Mouse (Mus musculus) MEL (cell line): Measurements from ENCODE around the gene Prr5. TPM values are rescaled to one million over a fixed set of nuclear protein-coding genes. Genes with fewer than 3 reads are reported as not detected.

ENCODE experiments used
- DNase-seq: peaks from one replicate; pipeline ENCODE4 v3.0.0; 2011; ENCODE audit warnings: low read depth, low spot score
- H3K27ac ChIP-seq: 2 replicates; pipeline ENCODE4 v1.5.1; 2012; ENCODE audit warnings: low read depth, mild to moderate bottlenecking, control low read depth, low read length, moderate library complexity; ENCODE audit not compliant: control insufficient read depth
- H3K27me3 ChIP-seq, 2 experiments: fragments of 150-350 bp in 1 of 2; sonication (generic) in 1 of 2; 2 replicates each; pipeline ENCODE4 v1.6.1; 2012; ENCODE audit warnings: low read length in 2 of 2, mild to moderate bottlenecking in 2 of 2, improper control_type of control experiment in 1 of 2, moderate library complexity in 1 of 2; ENCODE audit not compliant: insufficient read depth in 2 of 2, control insufficient read depth in 1 of 2
- H3K36me3 ChIP-seq, 2 experiments: 2 replicates each; pipeline ENCODE4 v1.6.1; 2012 to 2014; ENCODE audit warnings: low read length in 2 of 2, improper control_type of control experiment in 1 of 2, inconsistent platforms in 1 of 2, mild to moderate bottlenecking in 1 of 2; ENCODE audit not compliant: insufficient read depth in 2 of 2, control insufficient read depth in 1 of 2
- H3K4me1 ChIP-seq, 2 experiments: fragments of 150-350 bp in 1 of 2; sonication (generic) in 1 of 2; 2 replicates each; pipeline ENCODE4 v1.6.1; 2012; ENCODE audit warnings: low read length in 2 of 2, improper control_type of control experiment in 1 of 2, mild to moderate bottlenecking in 1 of 2; ENCODE audit not compliant: insufficient read depth in 2 of 2, control insufficient read depth in 1 of 2
- H3K4me3 ChIP-seq, 2 experiments: fragments of 150-350 bp in 1 of 2; sonication (generic) in 1 of 2; 2 replicates each; pipeline ENCODE4 v1.5.1; 2012; ENCODE audit warnings: low read depth in 2 of 2, low read length in 2 of 2, mild to moderate bottlenecking in 2 of 2, moderate library complexity in 2 of 2, control low read depth in 1 of 2, improper control_type of control experiment in 1 of 2; ENCODE audit not compliant: control insufficient read depth in 1 of 2, insufficient read depth in 1 of 2
- H3K79me2 ChIP-seq: 2 replicates; pipeline ENCODE4 v1.6.1; 2012; ENCODE audit warnings: mild to moderate bottlenecking, low read length, moderate library complexity; ENCODE audit not compliant: control insufficient read depth, poor library complexity, insufficient read depth
- H3K9ac ChIP-seq: 2 replicates; pipeline ENCODE4 v1.6.1; 2012; ENCODE audit warnings: low read depth, mild to moderate bottlenecking, control low read depth, low read length, moderate library complexity; ENCODE audit not compliant: control insufficient read depth, poor library complexity, severe bottlenecking
- H3K9me3 ChIP-seq: fragments of 150-350 bp; sonication (generic); replicated peaks from 2 replicates; pipeline ENCODE4 v1.6.1; 2012; ENCODE audit warnings: mild to moderate bottlenecking, low read length, improper control_type of control experiment, moderate library complexity; ENCODE audit not compliant: insufficient read depth
- CHD1 ChIP-seq: IDR thresholded peaks from 2 replicates; pipeline ENCODE4 v1.6.1; 2012; ENCODE audit warnings: low read depth, mild to moderate bottlenecking, inconsistent platforms, low read length, improper control_type of control experiment
- ELF1 ChIP-seq: IDR thresholded peaks from 2 replicates; pipeline ENCODE4 v1.6.1; 2014; ENCODE audit warnings: low read depth, mild to moderate bottlenecking, inconsistent platforms, low read length, improper control_type of control experiment, moderate library complexity
- EP300 ChIP-seq, 2 experiments: IDR thresholded peaks; 2 replicates each; pipeline ENCODE4 v1.6.1; 2011; ENCODE audit warnings: improper control_type of control experiment in 2 of 2, low read length in 2 of 2, low read depth in 1 of 2, mild to moderate bottlenecking in 1 of 2
- ETS1 ChIP-seq: IDR thresholded peaks from 2 replicates; pipeline ENCODE4 v1.6.1; 2012; ENCODE audit warnings: low read depth, mild to moderate bottlenecking, inconsistent platforms, low read length, improper control_type of control experiment, moderate library complexity
- GATA1 ChIP-seq: IDR thresholded peaks from 2 replicates; pipeline ENCODE4 v1.6.1; 2011; ENCODE audit warnings: low read depth, low read length, improper control_type of control experiment
- HCFC1 ChIP-seq: IDR thresholded peaks from 2 replicates; pipeline ENCODE4 v1.6.1; 2012; ENCODE audit warnings: low read depth, mild to moderate bottlenecking, inconsistent platforms, low read length, improper control_type of control experiment, moderate library complexity
- JUND ChIP-seq: IDR thresholded peaks from 2 replicates; pipeline ENCODE4 v1.6.1; 2011; ENCODE audit warnings: low read depth, mild to moderate bottlenecking, improper control_type of control experiment, low read length
- MAFK ChIP-seq: IDR thresholded peaks from 2 replicates; pipeline ENCODE4 v1.6.1; 2011; ENCODE audit warnings: low read depth, mild to moderate bottlenecking, low read length, improper control_type of control experiment, borderline replicate concordance
- POLR2AphosphoS2 ChIP-seq: IDR thresholded peaks from 2 replicates; pipeline ENCODE4 v1.6.1; 2011; ENCODE audit warnings: low read length, improper control_type of control experiment
- POLR2AphosphoS5 ChIP-seq: IDR thresholded peaks from 2 replicates; pipeline ENCODE4 v1.6.1; 2012; ENCODE audit warnings: low read depth, borderline replicate concordance, mild to moderate bottlenecking, inconsistent platforms, low read length, moderate library complexity, mixed read lengths
- RCOR1 ChIP-seq: IDR thresholded peaks from 2 replicates; pipeline ENCODE4 v1.6.1; 2012; ENCODE audit warnings: low read depth, mild to moderate bottlenecking, inconsistent platforms, low read length, improper control_type of control experiment
- SMC3 ChIP-seq: IDR thresholded peaks from 2 replicates; pipeline ENCODE4 v1.6.1; 2011; ENCODE audit warnings: low read depth, low read length, improper control_type of control experiment
- TCF12 ChIP-seq: IDR thresholded peaks from 2 replicates; pipeline ENCODE4 v1.6.1; 2014; ENCODE audit warnings: low read depth, mild to moderate bottlenecking, inconsistent platforms, low read length, improper control_type of control experiment, moderate library complexity
- UBTF ChIP-seq: IDR thresholded peaks from 2 replicates; pipeline ENCODE4 v1.6.1; 2012; ENCODE audit warnings: low read depth, mild to moderate bottlenecking, inconsistent platforms, low read length, improper control_type of control experiment, moderate library complexity, borderline replicate concordance; ENCODE audit not compliant: insufficient read depth
- USF1 ChIP-seq: IDR thresholded peaks from 2 replicates; pipeline ENCODE4 v1.6.1; 2014; ENCODE audit warnings: low read depth, mild to moderate bottlenecking, inconsistent platforms, low read length, improper control_type of control experiment, moderate library complexity
- USF2 ChIP-seq, 2 experiments: IDR thresholded peaks; 2 replicates each; pipeline ENCODE4 v1.6.1; 2011 to 2012; ENCODE audit warnings: improper control_type of control experiment in 2 of 2, low read length in 2 of 2, borderline replicate concordance in 1 of 2, inconsistent platforms in 1 of 2, low read depth in 1 of 2, mild to moderate bottlenecking in 1 of 2; ENCODE audit not compliant: insufficient read depth in 1 of 2
- polyA plus RNA-seq, 2 experiments: library from polyadenylated mRNA; stranded (reverse) in 1 of 2; unstranded in 1 of 2; fragments of >175 nt in 1 of 2; fragments of >200 nt in 1 of 2; gene quantifications; 2 replicates each; pipeline versions ENCODE4 v1.2.1 to v1.2.4; 2012; ENCODE audit warnings: low replicate concordance in 2 of 2, low read depth in 1 of 2; ENCODE audit not compliant: insufficient read length in 2 of 2, insufficient read depth in 1 of 2, missing spikeins in 1 of 2
- total RNA-seq: library from RNA; depleted of rRNA; stranded (reverse); fragments of 300-350 nt; gene quantifications from 2 replicates; pipeline ENCODE4 v1.2.3, GENCODE M21; 2012

The Prr5 gene
- total and polyA plus RNA-seq, 3 experiments: not detected

DNA sequence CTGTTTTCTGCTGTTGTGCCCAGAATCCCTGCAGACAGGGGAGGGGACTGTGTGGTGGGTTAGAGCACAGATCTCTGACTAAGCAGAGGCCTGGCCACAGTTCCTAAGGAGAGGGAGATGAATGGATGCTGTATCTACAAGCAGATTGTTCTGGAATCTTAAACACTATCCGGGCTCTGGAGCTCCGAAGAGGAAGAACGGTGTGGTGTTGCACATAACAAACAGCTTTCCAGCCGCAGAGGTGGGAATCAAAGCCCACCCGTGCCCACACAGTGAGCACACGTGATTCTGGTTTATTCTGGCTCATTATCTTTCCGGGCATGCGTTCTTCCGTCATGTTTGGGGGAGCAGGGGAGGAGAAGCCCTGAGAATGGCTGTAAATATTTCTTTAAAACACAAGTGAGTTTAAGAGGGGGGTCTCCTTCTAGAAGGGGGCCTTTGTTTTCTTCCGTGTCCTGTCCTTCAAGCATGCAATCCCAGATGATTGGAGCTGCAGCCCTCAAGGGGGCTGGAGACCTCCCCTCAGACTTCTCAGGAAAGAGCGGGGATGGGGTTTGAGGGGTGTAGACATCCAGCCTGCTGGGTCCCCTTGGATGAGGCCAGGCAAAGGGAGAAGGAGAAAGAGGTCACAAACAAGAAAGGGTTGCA is 67.0 kb downstream of the Prr5 start:
- no peaks in the 10 kb centered on the region for H3K4me1 ChIP-seq
- no peaks in the 10 kb centered on the region for H3K79me2 ChIP-seq
- no peak overlapping the region for H3K4me3 ChIP-seq
- no peak overlapping the region for H3K9ac ChIP-seq
- no peaks in the 10 kb centered on the region for H3K9me3 ChIP-seq
- TF ChIP-seq RCOR1: no peak
- no peak for TF ChIP-seq CHD1
- no peak for TF ChIP-seq SMC3
- no peak for TF ChIP-seq ELF1
- TF ChIP-seq UBTF: no peak
- no peak for TF ChIP-seq TCF12
- TF ChIP-seq MAFK: no peak
- no peak for TF ChIP-seq USF2 (IDR thresholded peaks at IDR 0.05; ENCODE audit: borderline replicate concordance in 1 of 2, insufficient read depth in 1 of 2, low read depth in 1 of 2, low read length in 2 of 2)
- TF ChIP-seq USF1: no peak
- TF ChIP-seq POLR2AphosphoS5: no peak
- no peak for TF ChIP-seq GATA1
- H3K36me3 ChIP-seq: no peaks in the 10 kb centered on the region
- no peak overlapping the region for H3K27ac ChIP-seq
- DNase-seq: no peak
- H3K27me3 ChIP-seq: no peaks in the 10 kb centered on the region

- TF ChIP-seq EP300 (IDR thresholded peaks at IDR 0.05; ENCODE audit: low read depth in 1 of 2, low read length in 2 of 2) (no peak), POLR2AphosphoS2 (no peak), CHD1 (no peak), ETS1 (no peak), JUND (no peak), HCFC1 (no peak), GATA1 (no peak)
- TF ChIP-seq, all 39 proteins: peak for 0
- Histone ChIP-seq H3K36me3 (no peaks in the 10 kb centered on the region), H3K9me3 (no peaks in the 10 kb centered on the region), H3K9ac (no peak overlapping the region), H3K4me3 (no peak overlapping the region), H3K27me3 (no peaks in the 10 kb centered on the region), H3K79me2 (no peaks in the 10 kb centered on the region), H3K4me1 (no peaks in the 10 kb centered on the region), H3K27ac (no peak overlapping the region)
- DNase-seq: no peak
Measured at GRCm38 (mm10) chr15:84736994-84737346, 67.5 kb downstream of the Prr5 start.
